Mouse (Mus musculus) cerebellum, adult 9-11 months (tissue): ENCODE results near the gene Pfn4.
"Not testable (repeated sequence)": the region's sequence is repeated elsewhere in the genome, so short reads cannot be mapped to it uniquely, and the experiment has no call there.

Source experiments
- DNase-seq: peaks from one replicate; pipeline ENCODE4 v3.0.0; 2022

Pfn4 gene

GRCm38 (mm10) chr12:4768492-4769332 lies at the start of gene Pfn4, which contains the start of gene Fam228b:
Gene Pfn4 (plus strand): TSS chr12:4769022.
Gene Fam228b (minus strand): TSS chr12:4769267.
- DNase-seq, result peak; percentile 97

- DNase-seq, result no peak
Measured at GRCm38 (mm10) chr12:4719066-4719761, 49.6 kb upstream of the Pfn4 start.

GRCm38 (mm10) chr12:4719762-4720754 lies 48.8 kb upstream of the Pfn4 start:
- no peak for DNase-seq

GRCm38 (mm10) chr12:4729165-4729564 lies 39.7 kb upstream of the Pfn4 start:
- no peak for DNase-seq

DNA sequence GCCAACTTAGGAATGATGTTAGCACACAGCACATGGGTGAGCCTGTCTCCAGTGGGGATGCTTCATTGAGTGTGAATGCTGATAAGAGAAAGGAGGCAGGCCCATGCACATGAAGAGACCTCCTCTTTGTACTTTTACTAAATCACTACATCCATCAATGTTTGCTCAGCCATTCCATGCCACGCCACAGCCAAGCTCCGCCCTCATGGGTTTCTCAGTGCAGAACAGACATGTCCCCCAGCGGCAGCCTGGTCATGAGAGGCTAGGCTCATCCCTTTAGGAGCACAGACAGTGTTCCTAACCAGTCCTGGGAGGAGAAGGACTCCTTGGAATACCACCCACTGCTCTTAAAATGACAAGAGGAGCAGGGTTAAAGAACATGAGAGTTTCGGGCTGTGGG lies 37.2 kb upstream of the Pfn4 start:
- DNase-seq, result no peak

GRCm38 (mm10) chr12:4732332-4732731 lies 36.5 kb upstream of the Pfn4 start:
- DNase-seq, result no peak

DNA sequence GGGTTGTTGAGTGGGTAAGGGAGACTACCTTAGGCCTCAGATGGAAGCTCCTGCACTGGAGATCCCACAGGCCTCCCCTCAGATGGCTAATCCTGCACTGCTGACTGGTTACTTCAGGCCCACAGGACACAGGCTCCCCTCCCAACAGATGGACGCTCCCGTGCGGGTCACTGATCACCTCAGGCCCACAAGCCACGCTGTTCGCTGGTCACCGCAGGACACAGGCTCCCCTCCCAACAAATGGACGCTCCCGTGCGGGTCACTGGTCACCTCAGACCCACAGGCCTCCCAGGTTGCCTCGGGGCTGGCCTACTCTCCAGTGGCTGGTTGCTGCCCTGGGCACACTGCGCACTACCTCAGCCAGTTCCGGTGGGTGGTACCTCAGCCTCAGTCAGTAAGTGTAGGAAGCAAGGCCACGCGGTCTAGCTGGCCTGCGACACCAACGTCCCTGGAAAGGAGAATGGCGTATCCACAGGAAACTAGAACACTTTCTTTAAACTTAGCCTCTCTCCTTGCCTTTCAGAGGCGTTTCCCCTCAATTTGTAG lies 30.7 kb upstream of the Pfn4 start, which contains the start of gene Fam228a:
Gene Fam228a (minus strand): TSS at position 400 of the 546 bp plus-strand sequence.
- DNase-seq, result no peak

DNA sequence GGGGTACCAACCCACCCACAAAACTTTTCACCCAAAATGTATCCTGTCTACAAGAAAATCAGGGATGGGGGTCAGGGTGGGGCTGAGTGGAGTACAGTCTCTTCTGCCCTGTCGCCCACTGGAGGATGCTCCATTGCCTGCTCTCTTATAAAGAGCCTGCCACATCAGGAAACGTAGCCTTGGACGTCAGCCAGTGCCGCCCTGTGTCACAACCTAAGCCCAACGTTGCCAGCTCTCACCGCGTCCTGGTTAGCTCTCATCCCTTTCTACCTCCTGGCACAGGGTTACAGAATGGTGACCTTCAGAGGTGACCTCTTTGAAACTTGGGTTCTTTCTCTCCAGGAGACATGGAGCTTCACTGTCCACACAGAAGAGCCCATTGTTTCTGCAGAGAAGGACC lies 28.0 kb upstream of the Pfn4 start:
- no peak for DNase-seq

DNA sequence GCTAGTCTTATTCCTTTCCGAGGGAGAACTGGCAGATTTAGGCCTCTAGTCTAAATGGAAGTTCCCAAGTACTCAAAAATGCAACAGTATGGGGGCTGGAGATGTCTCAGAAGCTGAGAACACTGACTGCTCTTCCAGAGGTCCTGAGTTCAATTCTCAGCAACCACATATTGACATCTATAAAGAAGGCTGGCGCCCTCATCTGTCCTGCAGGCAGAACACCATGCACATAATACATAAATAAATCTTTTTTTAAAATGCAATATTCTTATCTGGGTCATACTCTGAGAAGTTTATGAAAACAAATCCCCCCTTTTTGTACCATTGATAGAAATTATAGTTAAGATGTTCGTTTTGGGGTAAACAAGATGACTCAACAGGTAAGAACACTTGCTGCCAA lies 26.6 kb upstream of the Pfn4 start:
- DNase-seq, result no peak

GRCm38 (mm10) chr12:4744486-4744885 lies 24.3 kb upstream of the Pfn4 start:
- no peak for DNase-seq

- DNase-seq, result not testable (repeated sequence)
Measured at GRCm38 (mm10) chr12:4754451-4754850, 14.4 kb upstream of the Pfn4 start.

GRCm38 (mm10) chr12:4757060-4757459 lies 11.8 kb upstream of the Pfn4 start:
- DNase-seq, result no peak

DNA sequence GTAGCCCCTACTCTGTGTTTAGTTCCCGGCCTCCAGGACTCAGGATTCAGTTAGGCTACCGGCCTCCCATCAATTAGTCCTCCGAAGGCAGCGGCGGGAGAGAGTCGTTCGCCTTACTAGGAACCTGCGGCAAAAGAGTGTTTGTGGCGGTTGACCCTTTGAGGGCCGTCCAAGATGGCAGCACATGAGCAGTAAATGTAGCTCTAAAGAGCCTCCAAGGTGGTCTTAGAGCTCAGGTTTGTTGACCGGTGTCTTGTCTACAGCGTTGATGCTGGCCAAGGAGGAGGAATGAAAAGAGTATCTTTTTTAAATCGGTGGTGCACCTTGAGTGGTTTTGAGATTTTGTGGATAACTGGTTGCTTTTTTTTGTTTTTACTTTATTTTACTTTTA lies 506 bp downstream of the Pfn4 start:
- no peak for DNase-seq

DNA sequence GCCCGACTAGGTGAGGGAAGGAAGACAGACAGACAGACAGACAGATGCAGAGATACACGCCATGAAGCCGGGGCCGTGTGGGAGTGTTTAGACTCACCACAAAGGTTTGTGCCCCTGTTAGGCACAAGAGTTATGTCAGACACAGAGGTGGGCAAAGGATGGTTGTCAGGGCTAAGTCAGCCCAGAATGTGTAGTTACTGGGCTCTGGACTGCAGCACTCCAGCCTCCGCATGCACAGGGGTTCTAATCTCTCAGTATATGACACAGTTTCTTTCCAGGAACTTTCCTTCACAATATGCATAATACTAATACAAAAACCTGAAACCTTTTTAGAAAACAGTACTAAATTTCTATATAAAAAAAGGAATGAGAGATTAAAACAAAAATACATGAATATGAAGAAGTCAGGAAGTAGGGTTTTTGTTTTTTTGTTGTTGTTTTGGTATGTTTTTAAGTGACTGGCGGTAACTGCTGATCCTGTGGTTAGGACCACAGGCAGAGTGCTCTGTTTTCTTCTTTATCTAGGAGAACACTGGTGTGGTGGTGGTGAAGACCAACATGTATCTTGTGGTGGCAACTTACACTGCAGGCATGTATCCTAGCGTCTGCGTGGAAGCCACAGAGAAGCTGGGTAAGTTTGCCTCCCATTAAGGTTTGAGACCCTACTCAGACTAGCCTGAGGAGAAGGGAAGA lies 6.2 kb downstream of the Pfn4 start:
- DNase-seq, result no peak

GRCm38 (mm10) chr12:4775588-4775949 lies 6.7 kb downstream of the Pfn4 start:
- no peak for DNase-seq

GRCm38 (mm10) chr12:4777734-4778133 lies 8.9 kb downstream of the Pfn4 start:
- DNase-seq, result no peak

DNA sequence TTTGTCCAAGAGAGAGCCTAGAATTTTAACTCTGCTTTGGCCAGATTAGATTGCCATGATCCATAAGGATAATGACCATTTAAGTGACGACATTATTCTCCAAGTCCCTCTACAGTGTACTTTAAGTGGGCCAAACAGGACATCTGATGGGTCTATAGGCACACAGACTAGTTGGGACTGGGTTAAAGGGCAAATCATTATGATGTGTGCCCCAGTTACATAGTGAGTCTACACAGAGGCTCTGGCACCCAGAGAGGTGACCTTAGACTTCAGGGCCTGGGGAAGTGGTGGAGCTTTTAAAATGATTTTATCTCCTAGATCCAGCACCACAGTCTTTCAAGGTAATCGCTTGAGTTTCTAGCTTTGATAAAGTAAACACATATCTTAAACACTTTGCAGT lies 11.4 kb downstream of the Pfn4 start:
- no peak for DNase-seq

GRCm38 (mm10) chr12:4781270-4781669 lies 12.4 kb downstream of the Pfn4 start:
- no peak for DNase-seq

DNA sequence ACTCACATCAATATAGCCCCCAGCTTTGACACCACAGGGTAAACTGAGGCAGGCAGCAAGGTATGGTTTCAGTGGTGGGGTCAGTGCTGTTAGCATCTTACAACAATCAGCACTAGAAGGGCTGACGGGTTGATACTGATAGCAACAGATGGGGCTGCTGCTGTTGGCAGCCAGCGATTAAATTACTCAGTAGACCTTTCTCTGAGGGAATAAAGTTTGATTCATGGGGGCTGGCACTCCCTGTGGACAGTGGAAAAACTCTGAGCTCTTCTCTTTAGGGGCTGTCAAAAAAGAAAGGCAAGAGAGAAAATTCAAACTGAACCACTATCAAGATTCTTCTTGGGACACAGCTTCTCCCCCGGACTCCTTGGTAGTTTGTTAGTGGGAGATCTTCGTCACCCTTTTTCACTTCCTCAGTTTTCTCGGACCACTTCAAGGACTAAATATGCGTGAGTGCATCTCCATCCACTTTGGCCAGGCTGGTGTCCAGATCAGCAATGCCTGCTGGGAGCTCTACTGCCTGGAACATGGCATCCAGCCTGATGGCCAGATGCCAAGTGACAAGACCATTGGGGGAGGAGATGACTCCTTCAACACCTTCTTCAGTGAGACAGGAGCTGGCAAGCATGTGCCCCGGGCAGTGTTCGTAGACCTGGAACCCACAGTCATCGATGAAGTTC lies 13.0 kb downstream of the Pfn4 start:
- peak; percentile 50 for DNase-seq

- no peak for DNase-seq
Measured at GRCm38 (mm10) chr12:4783598-4783997, 14.8 kb downstream of the Pfn4 start.

GRCm38 (mm10) chr12:4784466-4784865 lies 15.6 kb downstream of the Pfn4 start:
- DNase-seq, result no peak
